Mouse (Mus musculus) left cerebral cortex, postnatal 10 days (tissue): ENCODE results near the gene Tgfbr2. TPM values are rescaled to one million over a fixed set of nuclear protein-coding genes. Genes with fewer than 3 reads are reported as not detected.

Source experiments
- DNase-seq, 2 experiments: peaks; one replicate each; pipeline ENCODE4 v3.0.0; 2021 to 2022; ENCODE audit warnings: low spot score in 2 of 2, mixed read lengths in 1 of 2; ENCODE audit errors: extremely low spot score in 1 of 2
- intact Hi-C: fragments of 180-260 bp; cut with DNase I; formaldehyde crosslinking; loops from one replicate; pipeline ENCODE4 v1.15.1; 2025
- total RNA-seq, 2 experiments: library from RNA; stranded (reverse); gene quantifications; 2 replicates each; pipeline ENCODE4 v1.2.3; 2021

The Tgfbr2 gene
- total RNA-seq, 2 experiments from 2014 or later = 10.3 to 14.2 TPM

GRCm38 (mm10) chr9:116167304-116167880 lies 7.8 kb downstream of the Tgfbr2 start:
- no peak for DNase-seq
- intact Hi-C loops = no loop called here

GRCm38 (mm10) chr9:116166363-116166762 lies 8.8 kb downstream of the Tgfbr2 start:
- no peak for DNase-seq
- intact Hi-C loops = no loop called here

- no peak for DNase-seq
- intact Hi-C loops = no loop called here
Measured at GRCm38 (mm10) chr9:116163883-116164282, 11.3 kb downstream of the Tgfbr2 start.

GRCm38 (mm10) chr9:116162866-116163374 lies 12.2 kb downstream of the Tgfbr2 start:
- DNase-seq = no peak
- intact Hi-C loops = no loop called here

GRCm38 (mm10) chr9:116160860-116161259 lies 14.3 kb downstream of the Tgfbr2 start:
- intact Hi-C loops = no loop called here
- DNase-seq = no peak

- intact Hi-C loops = no loop called here
- no peak for DNase-seq
Measured at GRCm38 (mm10) chr9:116160067-116160466, 15.1 kb downstream of the Tgfbr2 start.

- no peak for DNase-seq
Measured at GRCm38 (mm10) chr9:116156501-116156900, 18.7 kb downstream of the Tgfbr2 start.

GRCm38 (mm10) chr9:116152878-116153277 lies 22.3 kb downstream of the Tgfbr2 start:
- intact Hi-C loops = no loop called here
- no peak for DNase-seq

More at GRCm38 (mm10) chr9:116156501-116156900, 18.7 kb downstream of the Tgfbr2 start:
- intact Hi-C loops = no loop called here

- DNase-seq = no peak
- intact Hi-C loops = no loop called here
Measured at GRCm38 (mm10) chr9:116150725-116151396, 24.3 kb downstream of the Tgfbr2 start.

GRCm38 (mm10) chr9:116148809-116149208 lies 26.4 kb downstream of the Tgfbr2 start:
- intact Hi-C loops = no loop called here
- no peak for DNase-seq

- intact Hi-C loops = no loop called here
- no peak for DNase-seq
Measured at GRCm38 (mm10) chr9:116146235-116146634, 28.9 kb downstream of the Tgfbr2 start.

GRCm38 (mm10) chr9:116145231-116145641 lies 29.9 kb downstream of the Tgfbr2 start:
- intact Hi-C loops = no loop called here
- no peak for DNase-seq

- intact Hi-C loops = no loop called here
- no peak for DNase-seq
Measured at GRCm38 (mm10) chr9:116140422-116140821, 34.7 kb downstream of the Tgfbr2 start.

- DNase-seq = no peak
- intact Hi-C loops = no loop called here
Measured at GRCm38 (mm10) chr9:116139549-116139948, 35.6 kb downstream of the Tgfbr2 start.

- intact Hi-C loops = no loop called here
- no peak for DNase-seq
Measured at GRCm38 (mm10) chr9:116138595-116139134, 36.5 kb downstream of the Tgfbr2 start.

GRCm38 (mm10) chr9:116137645-116138044 lies 37.5 kb downstream of the Tgfbr2 start:
- no peak for DNase-seq
- intact Hi-C loops = no loop called here

- DNase-seq = no peak
- intact Hi-C loops = no loop called here
Measured at GRCm38 (mm10) chr9:116136811-116137210, 38.3 kb downstream of the Tgfbr2 start.

- intact Hi-C loops = no loop called here
- DNase-seq = no peak
Measured at GRCm38 (mm10) chr9:116136146-116136545, 39.0 kb downstream of the Tgfbr2 start.

- DNase-seq = no peak
- intact Hi-C loops = no loop called here
Measured at GRCm38 (mm10) chr9:116134488-116134887, 40.7 kb downstream of the Tgfbr2 start.

- intact Hi-C loops = no loop called here
Measured at GRCm38 (mm10) chr9:116133312-116133980, 41.7 kb downstream of the Tgfbr2 start.

More at GRCm38 (mm10) chr9:116133312-116133980, 41.7 kb downstream of the Tgfbr2 start:
- no peak for DNase-seq
